Mouse (Mus musculus): ENCODE measurements around the gene Lsmem1.
A peak's percentile ranks its signal among the peaks of the same experiment; 100 is the strongest.

Gene Lsmem1

DNA sequence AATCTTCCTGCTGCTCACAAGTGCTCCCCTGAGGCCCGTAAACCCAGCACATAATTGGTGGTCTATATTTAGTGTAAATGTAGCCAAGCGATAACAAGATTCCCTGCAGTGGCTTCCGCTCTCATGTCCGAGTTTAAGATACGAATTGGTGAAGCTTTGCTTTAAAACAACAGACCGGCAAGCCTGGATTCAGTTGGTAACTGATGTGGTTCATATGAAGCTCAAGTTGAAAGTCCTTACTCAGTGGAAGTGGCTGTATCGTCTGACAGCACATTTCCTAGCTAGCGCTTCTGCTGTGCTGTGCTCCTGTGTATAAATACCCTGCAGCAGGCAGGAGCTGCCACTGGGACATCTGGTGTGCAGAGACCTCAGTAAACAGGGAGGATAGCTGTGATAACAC, at the start of gene Lsmem1:
Gene Lsmem1, minus strand, starts transcription at position 189 of the 400 bp plus-strand sequence.
- DNase-seq (ENCODE audit: low spot score in 2 of 2): no peak

DNA sequence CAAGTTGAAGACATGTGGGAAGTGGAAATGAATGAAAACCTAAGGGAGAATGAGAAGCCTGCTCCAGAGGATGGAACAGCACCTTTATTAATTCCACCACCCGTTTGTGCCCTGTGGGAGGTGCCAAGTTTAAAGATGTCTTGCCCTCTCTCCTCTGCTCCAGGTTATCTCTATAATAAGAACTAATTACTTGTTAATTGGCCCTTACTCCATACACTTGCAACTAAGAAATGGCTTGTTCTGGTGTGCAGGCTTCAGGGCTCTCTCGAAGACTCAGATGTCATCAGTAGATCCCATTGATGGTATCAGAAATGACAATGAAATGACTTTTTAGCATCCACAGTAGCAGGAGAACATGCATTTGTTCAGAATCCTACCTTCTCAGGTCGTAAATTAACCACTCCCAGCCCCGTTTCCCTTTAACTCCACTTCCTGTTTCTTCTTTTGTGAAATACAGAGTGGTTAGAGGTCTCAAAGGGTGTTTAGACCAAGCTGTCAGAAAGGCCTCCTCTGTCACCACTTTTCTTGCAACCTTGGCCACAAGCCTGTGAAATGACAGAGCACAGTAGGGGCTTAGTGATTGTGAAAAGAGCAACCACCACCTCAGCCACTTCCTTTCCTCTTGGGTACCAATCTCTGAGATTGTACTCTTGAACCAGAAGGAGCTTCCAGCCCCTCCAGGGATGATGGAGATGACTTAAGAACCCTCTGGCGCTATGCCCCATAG, 49.3 kb upstream of the Lsmem1 start, which contains the start of gene Ifrd1:
Gene Ifrd1, minus strand, starts transcription at position 51 of the 727 bp plus-strand sequence.
- peak; percentile 69 to 83 for DNase-seq (ENCODE audit: low spot score in 2 of 2)

DNA sequence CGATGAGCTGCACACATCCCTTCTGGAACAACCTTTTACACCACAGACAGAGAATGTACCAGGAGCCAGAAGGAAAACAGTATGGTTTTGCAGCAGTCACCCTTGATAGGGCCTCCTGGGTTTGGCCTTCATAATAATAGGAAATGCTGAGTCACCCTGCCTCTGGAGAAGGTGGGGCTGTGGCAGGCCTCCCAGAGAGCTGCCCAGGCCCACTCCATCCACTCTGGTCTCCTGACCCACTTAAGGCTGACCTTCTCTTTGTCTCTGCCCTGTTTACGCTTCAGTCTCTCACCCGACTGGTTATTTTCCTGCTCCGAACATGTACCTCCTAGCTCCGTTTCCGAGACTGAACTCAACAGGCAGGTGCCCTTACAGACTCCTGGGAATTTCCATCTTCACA, 48.7 kb upstream of the Lsmem1 start:
- DNase-seq (ENCODE audit: low spot score in 2 of 2): no peak

DNA sequence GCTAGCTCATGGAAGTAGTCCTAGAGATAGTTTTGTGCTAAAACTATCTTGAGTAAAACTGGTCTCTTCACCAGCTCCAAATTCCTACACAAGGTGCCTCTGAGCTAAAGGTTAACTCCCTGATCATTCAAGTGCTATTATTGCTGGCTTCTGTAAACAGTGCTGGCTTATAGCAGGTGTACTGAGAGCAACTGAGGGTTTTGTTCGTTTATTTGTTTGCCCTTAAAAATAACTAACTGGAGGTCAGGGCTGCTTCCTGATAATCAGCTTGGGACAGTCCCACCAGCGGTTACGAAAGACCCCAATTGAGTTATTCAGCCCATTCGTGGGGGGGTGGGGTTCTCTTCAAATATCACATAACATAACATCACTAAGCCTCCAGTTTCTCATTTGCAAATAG, 48.1 kb upstream of the Lsmem1 start:
- no peak for DNase-seq (ENCODE audit: low spot score in 2 of 2)

DNA sequence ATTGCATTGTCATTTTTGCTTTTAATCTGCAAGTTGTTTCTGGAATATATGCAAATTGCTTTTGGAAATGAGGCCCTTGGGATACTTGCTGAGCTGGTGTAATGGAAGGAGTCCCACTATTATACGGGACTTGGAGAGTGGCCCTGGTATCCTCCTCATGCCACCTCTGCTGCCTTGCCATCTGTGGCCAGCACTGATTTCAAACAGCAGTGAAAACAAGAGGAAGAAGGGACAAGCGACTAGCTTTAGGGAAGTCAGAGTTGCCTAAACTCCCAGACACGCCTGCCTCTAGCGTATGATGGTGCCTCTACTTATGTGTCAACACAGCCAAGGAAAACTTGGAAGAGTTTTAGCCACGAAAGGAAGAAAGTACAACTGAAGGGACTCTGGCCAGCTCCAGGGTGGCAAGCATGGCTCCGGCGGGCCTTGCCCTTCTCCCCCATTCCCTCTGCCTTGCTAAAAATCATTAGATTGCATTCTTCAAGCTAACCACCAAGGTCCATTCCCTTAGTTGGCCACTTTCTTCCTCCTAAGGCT, 46.2 kb upstream of the Lsmem1 start:
- DNase-seq (ENCODE audit: low spot score in 2 of 2): no peak

DNA sequence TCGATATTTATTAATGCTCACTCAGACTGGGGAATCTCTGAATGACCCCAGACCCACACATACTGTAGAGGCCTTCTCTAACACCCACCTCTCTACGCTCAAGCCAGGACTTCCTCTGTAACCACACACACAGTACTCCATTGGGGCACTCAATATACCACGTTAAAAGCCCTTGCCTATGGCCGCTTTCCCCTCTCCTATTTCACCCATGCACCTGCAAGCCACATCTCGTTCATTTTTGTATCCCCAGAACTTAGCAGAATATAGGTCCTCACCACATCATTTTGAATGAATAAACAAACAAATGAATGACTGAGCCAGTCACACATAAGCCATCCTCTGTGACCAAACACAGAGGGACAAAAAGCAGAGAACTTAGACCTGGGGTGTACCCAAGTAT, 45.6 kb upstream of the Lsmem1 start:
- no peak for DNase-seq (ENCODE audit: low spot score in 2 of 2)

DNA sequence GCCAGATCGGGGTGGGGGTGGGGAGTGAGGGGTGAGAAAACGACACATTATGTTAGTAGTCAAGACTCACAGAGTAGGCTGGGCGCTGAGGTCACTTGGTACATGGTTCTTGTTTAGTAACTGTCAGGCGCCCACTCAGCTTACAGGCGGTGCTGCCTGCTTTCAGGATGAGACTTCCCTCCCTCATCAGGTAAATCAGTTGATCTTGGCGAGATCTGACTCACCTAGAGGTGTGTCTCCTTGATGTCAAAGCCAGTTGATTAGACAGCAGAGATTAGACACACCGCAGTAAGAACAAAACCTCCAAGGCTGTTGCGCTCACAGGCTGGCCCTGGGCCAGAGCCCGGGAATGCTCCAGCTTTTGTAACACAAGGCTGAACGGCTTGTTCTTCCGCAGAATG, 44.5 kb upstream of the Lsmem1 start:
- DNase-seq (ENCODE audit: low spot score in 2 of 2): no peak

DNA sequence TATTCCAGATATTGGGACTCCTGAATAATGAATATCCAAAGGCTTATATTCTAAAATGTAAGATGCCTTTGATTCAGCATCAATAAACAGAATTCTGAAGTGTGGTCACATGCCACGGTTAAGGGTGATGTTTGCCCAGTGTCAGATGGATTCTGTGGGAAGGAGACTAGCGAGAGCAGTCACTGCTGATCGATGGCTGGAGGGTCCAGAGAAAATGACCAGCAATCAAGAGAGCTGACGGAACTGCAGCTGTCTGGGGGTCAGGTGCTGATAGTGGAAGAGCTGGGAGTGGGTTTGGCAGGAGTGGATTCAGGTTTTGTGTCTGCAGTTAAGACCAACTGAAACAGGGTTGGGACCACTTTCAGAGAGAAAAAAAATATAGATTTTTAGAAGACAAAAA, 44.0 kb upstream of the Lsmem1 start:
- DNase-seq (ENCODE audit: low spot score in 2 of 2): no peak

DNA sequence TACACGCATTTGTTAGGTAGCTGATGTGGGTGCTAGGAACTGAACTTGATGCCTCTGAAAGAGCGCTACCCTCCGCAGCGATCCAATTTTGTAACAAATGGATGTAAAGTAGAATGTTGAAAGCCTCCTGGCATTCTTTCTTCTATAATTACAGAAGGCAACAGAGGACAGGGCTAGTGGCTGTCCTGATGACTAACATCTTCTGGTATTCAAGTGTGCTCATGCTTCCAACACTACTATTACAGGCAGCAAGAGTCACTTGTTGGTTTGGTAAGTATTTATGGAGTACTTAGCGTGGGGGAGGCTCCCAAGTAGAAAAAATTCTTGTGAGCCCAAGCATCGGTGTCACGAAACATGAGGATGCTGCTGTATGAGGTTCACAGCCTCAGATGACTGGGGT, 39.9 kb upstream of the Lsmem1 start:
- DNase-seq (ENCODE audit: low spot score in 2 of 2): no peak

DNA sequence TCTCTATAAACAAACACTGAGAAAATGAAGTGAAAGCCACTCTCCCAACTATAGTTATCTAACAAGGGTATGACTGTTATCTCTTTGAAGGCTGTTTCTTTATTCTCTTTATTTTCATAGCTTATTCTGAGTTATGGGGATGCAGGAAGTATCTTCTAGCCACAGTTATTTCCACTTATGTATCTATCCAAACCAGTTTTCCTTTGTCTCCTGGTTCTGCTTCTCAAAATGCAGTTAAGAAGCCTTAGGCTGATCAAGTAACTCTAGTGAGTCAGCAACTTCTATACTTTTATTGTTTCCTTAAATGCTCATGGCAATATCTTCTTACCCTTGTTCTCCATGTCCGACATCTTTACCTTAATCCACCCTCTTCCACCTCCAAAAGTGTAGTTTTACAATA, 32.9 kb upstream of the Lsmem1 start:
- DNase-seq (ENCODE audit: low spot score in 2 of 2): no peak

DNA sequence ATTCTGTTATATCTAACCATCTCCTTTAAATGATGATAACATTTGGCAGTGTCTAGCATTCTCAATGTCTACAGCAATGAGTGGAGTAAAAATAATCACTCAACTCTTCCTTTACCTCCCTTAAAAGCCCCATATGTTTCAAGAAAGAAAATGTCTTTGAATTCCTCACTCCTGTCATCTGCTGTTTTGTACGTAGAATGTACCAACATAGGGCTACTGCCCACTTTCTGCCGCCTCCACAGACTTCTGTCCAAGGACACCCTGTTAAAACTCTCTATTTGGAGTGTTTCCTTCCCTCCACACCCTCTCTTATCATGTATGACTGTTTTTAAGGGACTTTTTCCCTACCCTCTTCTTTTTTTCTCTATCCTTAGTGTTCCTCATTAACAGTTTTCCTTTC, 32.3 kb upstream of the Lsmem1 start:
- no peak for DNase-seq (ENCODE audit: low spot score in 2 of 2)

DNA sequence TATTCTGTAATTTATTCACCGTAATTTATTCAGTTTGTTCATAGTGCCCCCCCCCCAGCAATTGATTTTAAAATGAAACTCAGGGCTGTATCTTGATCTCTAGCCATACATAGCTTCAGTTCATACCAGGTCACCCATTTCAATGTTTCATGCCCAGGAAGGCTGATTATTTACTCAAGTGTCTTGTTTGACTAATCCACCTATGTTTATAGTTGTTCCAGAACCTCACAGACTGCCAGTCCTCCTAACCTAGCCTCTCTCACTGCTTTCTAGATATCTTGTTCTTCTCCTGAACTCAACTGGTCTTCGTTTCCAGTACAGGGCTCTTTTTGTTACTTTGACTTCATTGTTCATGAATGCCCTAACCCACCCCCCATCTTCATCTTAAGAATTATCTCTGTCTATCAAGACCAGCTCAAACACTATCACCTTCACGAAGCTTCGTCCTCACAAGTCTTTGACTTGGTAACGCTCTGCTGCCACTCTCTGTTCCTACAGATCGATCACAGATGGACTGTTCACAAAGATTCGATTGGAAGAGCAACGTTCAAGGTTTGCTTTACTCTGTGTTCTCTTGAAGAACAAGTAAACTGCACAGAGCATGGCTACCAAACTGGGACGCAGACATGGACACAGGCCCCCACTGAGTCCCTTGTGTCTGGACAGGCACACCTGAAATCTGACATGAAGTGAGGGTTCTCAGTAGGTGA, 25.0 kb upstream of the Lsmem1 start:
- no peak for DNase-seq (ENCODE audit: low spot score in 2 of 2)

DNA sequence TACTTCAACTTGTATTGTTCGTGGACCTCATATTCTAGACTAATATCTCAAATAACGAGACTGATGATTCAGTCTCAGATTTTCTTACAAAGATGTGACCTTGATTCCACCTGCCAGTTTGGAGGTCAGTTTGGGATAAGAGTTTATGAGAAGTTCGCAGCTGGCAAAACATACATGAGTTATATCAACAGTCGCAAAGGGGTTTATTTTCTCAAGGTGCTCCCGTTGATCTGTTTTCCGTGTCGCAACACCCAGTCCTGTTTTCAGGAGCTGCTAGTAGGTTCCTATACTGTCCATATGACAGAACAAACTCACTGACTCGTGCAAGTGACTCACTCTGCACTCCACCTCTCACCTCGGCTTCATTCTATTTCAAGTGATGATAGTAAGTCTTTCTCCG, 24.4 kb upstream of the Lsmem1 start:
- peak; percentile 35 to 51 for DNase-seq (ENCODE audit: low spot score in 2 of 2)

DNA sequence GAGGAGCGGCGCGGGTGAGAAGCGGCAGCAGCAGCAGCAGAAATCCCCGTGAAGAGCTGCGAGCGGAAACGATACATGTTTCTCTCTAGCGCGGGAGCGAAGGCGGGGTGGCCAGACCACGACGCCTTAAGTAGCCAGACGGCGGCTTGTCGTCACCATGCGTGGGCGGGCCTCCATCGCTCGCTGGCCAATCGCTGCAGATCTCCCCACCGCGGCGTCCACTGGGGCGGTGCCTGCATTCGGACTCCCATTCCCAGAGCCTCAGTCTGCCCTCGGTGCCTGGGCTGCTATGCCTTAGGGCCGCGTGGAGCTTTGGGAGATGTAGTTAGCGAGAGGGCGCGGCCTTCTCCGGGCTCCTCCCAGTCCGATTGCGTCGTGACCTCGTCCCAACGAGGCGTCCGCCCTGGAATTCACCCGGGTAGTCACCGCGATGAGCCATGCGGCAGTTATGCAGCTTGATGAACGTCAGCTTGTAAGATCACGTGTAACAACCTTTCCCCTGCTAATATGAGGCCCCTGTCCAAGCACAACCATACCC, 23.9 kb upstream of the Lsmem1 start:
- peak; percentile 99 for DNase-seq (ENCODE audit: low spot score in 2 of 2)

DNA sequence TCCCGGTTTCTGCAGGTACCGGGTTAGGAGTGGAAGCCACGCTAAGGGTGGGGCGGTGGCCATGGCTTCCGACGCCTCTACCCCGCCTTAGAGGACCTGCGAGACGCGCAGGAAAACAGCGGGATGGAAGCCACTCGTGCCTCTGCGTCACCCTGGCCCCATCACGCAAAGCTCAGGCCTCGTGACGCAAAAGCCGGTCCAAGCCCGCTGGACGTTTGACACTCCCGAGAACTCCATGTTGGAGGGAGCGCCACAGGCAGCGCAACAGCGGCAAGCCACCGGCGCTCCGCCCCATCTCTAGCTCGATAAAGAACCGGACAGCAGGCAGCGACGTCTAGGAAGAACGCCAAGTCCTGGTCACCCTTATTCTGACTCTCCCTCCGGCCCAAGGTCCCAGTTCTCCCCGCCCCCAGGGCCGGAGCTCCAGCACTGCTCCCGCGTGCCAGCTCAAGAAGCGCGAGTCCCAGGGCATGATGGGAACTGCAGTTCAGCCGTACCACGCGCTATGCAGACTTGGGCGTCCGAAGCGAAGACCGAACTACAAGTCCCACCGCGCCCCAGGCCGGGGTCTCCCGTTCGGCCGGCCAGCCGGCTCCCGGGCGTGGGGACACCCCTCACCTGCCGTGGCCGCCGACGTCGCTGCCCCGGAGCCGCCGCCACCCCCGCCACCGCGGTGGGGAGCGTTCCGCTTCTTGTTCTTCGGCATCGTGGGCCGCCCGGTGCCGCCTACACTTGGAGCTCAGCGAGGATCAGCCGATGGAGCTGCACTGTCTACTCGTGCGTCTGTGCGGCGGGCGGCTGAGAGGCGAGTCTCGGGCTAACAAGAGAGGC, 23.2 kb upstream of the Lsmem1 start:
- DNase-seq (ENCODE audit: low spot score in 2 of 2): peak; percentile 82 to 85

DNA sequence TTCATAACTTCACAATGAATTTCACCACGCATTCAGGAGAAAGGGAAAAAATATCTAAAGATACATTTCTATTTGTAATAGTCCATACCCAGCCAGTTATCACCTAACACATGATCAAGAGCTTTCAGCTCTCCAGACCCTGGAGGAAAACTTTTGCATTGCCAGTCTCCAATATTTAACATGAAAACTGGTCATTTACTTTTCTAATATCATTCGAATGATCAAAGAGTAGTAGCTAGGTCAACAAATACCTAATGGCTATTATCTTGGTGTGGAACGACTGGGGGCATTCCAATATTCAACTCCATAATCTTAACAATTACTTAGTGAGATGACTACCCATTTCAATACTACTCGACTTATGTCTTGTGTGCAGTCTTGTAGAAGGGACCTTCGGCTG, 22.3 kb upstream of the Lsmem1 start:
- no peak for DNase-seq (ENCODE audit: low spot score in 2 of 2)

DNA sequence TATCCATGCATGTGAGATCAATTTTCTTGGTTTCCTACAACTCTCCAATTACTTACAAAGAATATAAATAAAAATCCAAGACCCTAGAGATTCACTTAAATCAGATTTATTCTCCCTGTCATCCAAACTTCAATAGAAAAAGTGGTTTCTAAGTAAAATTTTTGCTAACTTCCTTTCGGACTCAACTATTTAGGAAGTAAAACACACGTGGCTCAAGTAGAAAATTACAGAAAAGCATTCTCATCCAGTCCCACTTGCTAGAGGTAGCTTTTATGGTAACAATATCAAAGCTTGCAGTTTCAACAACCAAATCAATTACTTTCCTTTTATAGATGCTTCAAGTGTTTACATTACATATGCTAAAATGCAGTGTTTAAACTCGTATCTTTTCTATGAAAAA, 21.6 kb upstream of the Lsmem1 start:
- no peak for DNase-seq (ENCODE audit: low spot score in 2 of 2)

DNA sequence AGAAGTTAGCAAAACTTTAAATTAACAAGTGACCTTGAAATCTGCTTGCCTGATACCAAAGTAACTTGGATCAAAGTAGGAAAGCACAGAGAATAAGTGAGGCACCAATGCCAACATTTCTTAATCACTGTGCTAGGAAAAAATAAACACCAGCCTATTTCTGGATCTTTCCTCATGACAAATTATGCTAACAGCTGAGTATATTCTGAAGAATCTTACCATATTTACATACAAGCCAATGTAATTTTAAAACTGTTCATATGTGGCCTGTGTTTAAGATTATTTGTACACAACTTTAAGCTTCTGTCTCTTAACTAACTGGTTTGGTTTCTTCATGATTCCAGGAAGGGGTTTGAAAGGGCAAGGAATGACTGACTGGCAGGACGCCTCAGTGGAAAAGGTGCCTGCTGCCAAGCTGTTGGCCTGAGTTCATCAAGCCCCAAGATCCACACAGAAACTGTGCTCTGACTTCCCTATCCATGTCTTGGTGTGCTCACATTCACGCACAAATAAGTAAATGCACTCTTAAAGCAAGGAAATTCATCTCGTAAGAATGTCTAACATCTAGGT, 20.8 kb upstream of the Lsmem1 start:
- DNase-seq (ENCODE audit: low spot score in 2 of 2): no peak

DNA sequence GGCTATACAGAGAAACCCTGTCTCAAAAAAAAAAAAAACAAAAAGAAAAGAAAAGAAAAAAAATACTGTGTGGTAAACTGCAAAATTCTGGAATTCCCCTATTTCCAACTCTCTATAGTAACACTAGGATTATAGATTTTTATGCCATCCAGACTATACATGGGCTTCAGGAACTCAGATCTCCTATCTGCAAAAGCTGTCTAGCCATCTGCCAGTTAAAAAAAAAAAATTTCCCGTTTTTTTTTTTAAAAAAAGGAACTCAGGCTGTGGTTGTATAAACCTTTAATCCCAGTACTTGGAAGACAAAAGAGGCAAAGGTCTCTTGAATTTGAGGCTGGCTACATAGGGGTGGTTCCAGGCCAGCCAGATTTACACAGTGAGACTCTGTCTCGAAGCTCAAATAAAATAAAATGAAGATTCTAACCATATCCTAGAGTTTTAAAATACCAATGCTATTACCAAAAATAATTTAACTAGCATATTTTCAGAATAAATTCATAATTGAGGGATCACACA, 19.2 kb upstream of the Lsmem1 start:
- no peak for DNase-seq (ENCODE audit: low spot score in 2 of 2)

DNA sequence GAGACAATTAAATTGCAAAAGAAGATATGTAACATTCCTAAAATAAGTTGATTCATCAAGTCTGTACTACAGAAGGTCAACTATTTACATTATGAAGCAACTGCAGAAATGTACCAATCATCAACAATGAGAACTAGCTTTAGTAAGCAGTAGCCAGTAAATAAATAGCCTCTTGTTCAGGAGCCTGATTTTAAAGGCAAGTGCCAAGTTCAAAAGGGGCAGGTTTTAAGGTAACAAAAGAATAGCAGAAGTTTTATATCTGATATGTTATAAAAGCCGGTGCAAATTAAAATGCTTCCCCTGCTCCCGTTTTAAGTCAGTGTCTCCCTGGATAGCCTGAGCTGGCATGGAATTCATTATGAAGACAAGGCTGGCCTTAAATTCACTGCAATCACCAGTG, 18.5 kb upstream of the Lsmem1 start:
- DNase-seq (ENCODE audit: low spot score in 2 of 2): no peak

Data from natural killer cell, adult 2 months (primary cell).